Mouse (Mus musculus) kidney, adult 2 months (tissue): ENCODE measurements around the gene Adam11. TPM values are rescaled to one million over a fixed set of nuclear protein-coding genes. Genes with fewer than 3 reads are reported as not detected.
A peak's percentile ranks its signal among the peaks of the same experiment; 100 is the strongest.

Experiments used
- DNase-seq: peaks from one replicate; pipeline ENCODE4 v3.0.0; 2021
- H3K27ac ChIP-seq: fragments of 200-500 bp; 2 replicates; pipeline ENCODE4 v1.5.1; 2012; ENCODE audit warnings: low read depth, low read length, control low read depth, inconsistent platforms; ENCODE audit not compliant: insufficient read depth
- H3K27me3 ChIP-seq: fragments of 200-500 bp; replicated peaks from 2 replicates; pipeline ENCODE4 v1.6.1; 2012; ENCODE audit warnings: mild to moderate bottlenecking, moderate library complexity, low read length, inconsistent platforms; ENCODE audit not compliant: control insufficient read depth, insufficient read depth
- H3K36me3 ChIP-seq: fragments of 200-500 bp; 2 replicates; pipeline ENCODE4 v1.6.1; 2012; ENCODE audit warnings: mild to moderate bottlenecking, moderate library complexity, low read length, inconsistent platforms; ENCODE audit not compliant: control insufficient read depth, insufficient read depth
- H3K4me1 ChIP-seq: fragments of 200-500 bp; 2 replicates; pipeline ENCODE4 v1.6.1; 2011; ENCODE audit warnings: low read length; ENCODE audit not compliant: control insufficient read depth, insufficient read depth
- H3K4me3 ChIP-seq: fragments of 200-500 bp; 2 replicates; pipeline ENCODE4 v1.5.1; 2011; ENCODE audit warnings: mild to moderate bottlenecking, low read depth, low read length, control low read depth; ENCODE audit not compliant: insufficient read depth
- CTCF ChIP-seq: fragments of 200-500 bp; conservative IDR thresholded peaks from 2 replicates; pipeline ENCODE4 v1.5.1; 2011; ENCODE audit warnings: low read depth, mild to moderate bottlenecking, control low read depth, low read length, moderate library complexity, mixed read lengths; ENCODE audit not compliant: insufficient read depth, insufficient read length
- POLR2A ChIP-seq: fragments of 200-500 bp; IDR thresholded peaks from one replicate; pipeline ENCODE4 v1.6.1; 2011; ENCODE audit warnings: low read depth, low read length, control low read depth
- WGBS: fragments of 180-500 bp; shearing (Covaris S2); methylation state at CpG from one replicate; pipeline ENCODE4 v1.1.7; 2018; 5-methylcytosine and 5-hydroxymethylcytosine counted together
- polyA plus RNA-seq: library from polyadenylated mRNA; depleted of rRNA; stranded (reverse); fragments of >200 nt; gene quantifications from 2 replicates; pipeline ENCODE4 v1.2.3, GENCODE M21; 2012

Adam11 gene
- polyA plus RNA-seq, 1 experiment, result 5.0 TPM

GRCm38 (mm10) chr11:102731366-102731765, 29.9 kb upstream of the Adam11 start:
- DNase-seq, result no peak
- Histone ChIP-seq H3K27me3 (no peaks in the 10 kb centered on the region), H3K4me1 (no peaks in the 10 kb centered on the region), H3K36me3 (no peaks in the 10 kb centered on the region), H3K27ac (no peak overlapping the region), H3K4me3 (no peak overlapping the region)
- 76% methylated on average over 6 of the region's 6 CpGs for WGBS
- no peak for TF ChIP-seq CTCF

- no peak for DNase-seq
- WGBS, result 61% methylated on average over 5 of the region's 5 CpGs
Observed at GRCm38 (mm10) chr11:102733146-102733545, 28.1 kb upstream of the Adam11 start.

GRCm38 (mm10) chr11:102734961-102735360, 26.3 kb upstream of the Adam11 start:
- Histone ChIP-seq H3K4me3 (no peak overlapping the region), H3K36me3 (no peaks in the 10 kb centered on the region), H3K27ac (no peak overlapping the region), H3K27me3 (no peaks in the 10 kb centered on the region), H3K4me1 (no peaks in the 10 kb centered on the region)
- DNase-seq, result no peak
- TF ChIP-seq CTCF (no peak), POLR2A (no peak)
- 94% methylated on average over 6 of the region's 6 CpGs for WGBS

More at GRCm38 (mm10) chr11:102733146-102733545, 28.1 kb upstream of the Adam11 start:
- TF ChIP-seq CTCF (no peak), POLR2A (no peak)
- Histone ChIP-seq H3K27me3 (no peaks in the 10 kb centered on the region), H3K4me3 (no peak overlapping the region), H3K27ac (no peak overlapping the region), H3K4me1 (no peaks in the 10 kb centered on the region), H3K36me3 (no peaks in the 10 kb centered on the region)

- Histone ChIP-seq H3K4me3 (no peak overlapping the region), H3K27ac (no peak overlapping the region), H3K27me3 (no peaks in the 10 kb centered on the region), H3K4me1 (no peaks in the 10 kb centered on the region), H3K36me3 (no peaks in the 10 kb centered on the region)
- TF ChIP-seq POLR2A, result no peak
- no peak for TF ChIP-seq CTCF
- WGBS, result 92% methylated on average over 3 of the region's 3 CpGs
- DNase-seq, result no peak
Observed at GRCm38 (mm10) chr11:102738046-102738445, 23.2 kb upstream of the Adam11 start.

GRCm38 (mm10) chr11:102739278-102739966, 21.8 kb upstream of the Adam11 start:
- Histone ChIP-seq H3K4me3 (no peak overlapping the region), H3K27ac (no peak overlapping the region), H3K36me3 (no peaks in the 10 kb centered on the region), H3K27me3 (no peaks in the 10 kb centered on the region), H3K4me1 (no peaks in the 10 kb centered on the region)
- peak; percentile 71 for DNase-seq
- TF ChIP-seq CTCF (peak; percentile 84), POLR2A (no peak)
- whole genome bisulfite sequencing, result 8% methylated on average over 20 of the region's 20 CpGs

GRCm38 (mm10) chr11:102740634-102741033, 20.6 kb upstream of the Adam11 start:
- TF ChIP-seq POLR2A (no peak), CTCF (no peak)
- 68% methylated on average over 11 of the region's 11 CpGs for WGBS

GRCm38 (mm10) chr11:102741129-102741950, 19.9 kb upstream of the Adam11 start:
- no peak for DNase-seq
- H3K4me3 ChIP-seq, result peak overlapping the region; percentile 6; the same call in 1 of the 2 replicates
- no peaks in the 10 kb centered on the region for H3K4me1 ChIP-seq
- TF ChIP-seq POLR2A (no peak), CTCF (no peak)
- H3K27me3 ChIP-seq, result no peaks in the 10 kb centered on the region
- no peak overlapping the region for H3K27ac ChIP-seq
- H3K36me3 ChIP-seq, result no peaks in the 10 kb centered on the region
- WGBS, result 45% methylated on average over 22 of the region's 22 CpGs

More at GRCm38 (mm10) chr11:102740634-102741033, 20.6 kb upstream of the Adam11 start:
- Histone ChIP-seq H3K4me1 (no peaks in the 10 kb centered on the region), H3K36me3 (no peaks in the 10 kb centered on the region), H3K27me3 (no peaks in the 10 kb centered on the region), H3K4me3 (no peak overlapping the region), H3K27ac (no peak overlapping the region)
- no peak for DNase-seq
